ENCODE assay signal across 8 mouse cellular contexts in the genomic region with DNA sequence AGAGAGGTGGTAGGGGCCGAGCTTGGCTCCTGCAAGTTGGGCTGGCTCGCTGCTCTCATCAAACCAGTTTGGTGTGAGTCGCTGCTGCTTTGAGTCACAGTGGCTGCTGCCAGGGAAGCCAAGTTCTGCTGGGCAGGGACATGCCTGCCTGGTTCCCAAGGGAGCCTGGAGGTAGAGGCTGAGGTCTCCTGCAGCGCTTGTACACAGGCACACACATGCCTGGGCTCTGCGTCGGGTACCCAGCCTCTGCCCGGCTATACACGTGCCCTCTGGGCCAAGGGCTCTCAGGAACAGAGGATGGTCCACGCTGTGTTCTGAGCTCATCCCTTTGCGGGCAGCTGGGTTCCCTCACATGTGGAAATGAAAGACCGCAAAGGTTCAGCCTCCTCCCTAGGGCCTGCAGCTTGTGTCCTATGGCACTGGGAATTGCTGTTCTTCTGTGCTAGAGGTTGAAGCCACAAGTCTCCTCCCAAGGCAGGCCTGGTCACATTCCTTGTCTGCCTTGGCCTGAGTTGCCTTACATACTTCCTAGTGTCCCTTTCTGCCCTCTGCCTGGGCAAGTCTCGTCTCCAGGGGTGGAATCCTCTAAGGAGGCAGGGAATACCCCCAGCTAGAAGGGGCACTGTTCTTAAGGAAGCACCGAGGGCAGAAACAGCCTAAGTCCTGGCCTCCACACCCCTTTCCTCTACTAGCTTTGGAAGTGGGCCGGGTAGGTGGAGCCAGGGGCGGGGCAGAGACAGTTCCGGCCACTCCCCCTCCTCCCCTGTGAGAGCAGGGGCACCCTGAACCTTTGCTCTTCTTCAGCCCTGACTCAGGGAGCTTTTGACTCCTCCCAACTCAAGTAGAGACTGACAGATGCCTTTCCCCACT. TPM values are rescaled to one million over a fixed set of nuclear protein-coding genes. Genes with fewer than 3 reads are reported as not detected.
A peak's percentile ranks its signal among the peaks of the same experiment; 100 is the strongest.
DNase-seq lines count a peak whose midpoint lies in the region.

No protein-coding gene starts in this region.

- intact Hi-C loops in gastrocnemius, postnatal 14 days (cut with DNase I; ENCODE audit: low total_unique reads) = no loop called here

- peak; percentile 54 for DNase-seq in gastrocnemius, adult 18-20 months (ENCODE audit: low spot score)
- no peak for DNase-seq in gastrocnemius, postnatal 14 days
- peak; percentile 88 for DNase-seq in adrenal gland, postnatal 14 days
- peak; percentile 59 to 67 for DNase-seq in heart, adult 9 months (ENCODE audit: low spot score in 2 of 2)
- DNase-seq in kidney, postnatal 10 days = peak; percentile 91
- peak; percentile 84 for DNase-seq in lung, postnatal 4 days
- peak; percentile 89 for DNase-seq in urinary bladder, postnatal 14 days (ENCODE audit: low spot score)
- DNase-seq in cerebellum, adult 9-10 months = no peak

RNA-seq across cellular contexts. Expression of a gene that starts 2.8 kb away (rescaled TPM):
- total RNA-seq in gastrocnemius, adult 18-20 months (2021) = not detected
- not detected for total RNA-seq in gastrocnemius, postnatal 14 days (2021)
- total RNA-seq in adrenal gland, postnatal 14 days (2021) = 0.38 and 0.52 TPM in 2 replicates

RNA-seq across cellular contexts. Expression of a gene that starts 28.7 kb away (rescaled TPM):
- 10 to 100 TPM; 16.6 to 24.9 TPM for total RNA-seq in gastrocnemius, adult 18-20 months (2021)
- 10 to 100 TPM; 42.1 to 42.3 TPM for total RNA-seq in gastrocnemius, postnatal 14 days (2021)
- total RNA-seq in adrenal gland, postnatal 14 days (2021) = 210 and 220 TPM in 2 replicates

RNA-seq across cellular contexts. Expression of a gene that starts 57.4 kb away (rescaled TPM):
- under 1 TPM; 0.19 to 0.25 TPM for total RNA-seq in gastrocnemius, adult 18-20 months (2021)
- under 1 TPM; 0.22 to 0.27 TPM for total RNA-seq in gastrocnemius, postnatal 14 days (2021)
- total RNA-seq in adrenal gland, postnatal 14 days (2021) = 1.0 and 1.9 TPM in 2 replicates

Comparison
In these comparisons a context has a peak if more than half of its experiments do, and no peak if none do; other contexts are left out.
1. DNase-seq: peak in gastrocnemius, adult 18-20 months (single experiment), adrenal gland, postnatal 14 days (single experiment), heart, adult 9 months (2 of 2), kidney, postnatal 10 days (single experiment), lung, postnatal 4 days (2 of 2) and urinary bladder, postnatal 14 days (single experiment); none in gastrocnemius, postnatal 14 days (single experiment) and cerebellum, adult 9-10 months (single experiment).